Mouse (Mus musculus): ENCODE measurements around the gene Mtor. TPM values are rescaled to one million over a fixed set of nuclear protein-coding genes. Genes with fewer than 3 reads are reported as not detected.

Mtor gene
- polyA plus RNA-seq, 1 experiment: 30.7 TPM

DNA sequence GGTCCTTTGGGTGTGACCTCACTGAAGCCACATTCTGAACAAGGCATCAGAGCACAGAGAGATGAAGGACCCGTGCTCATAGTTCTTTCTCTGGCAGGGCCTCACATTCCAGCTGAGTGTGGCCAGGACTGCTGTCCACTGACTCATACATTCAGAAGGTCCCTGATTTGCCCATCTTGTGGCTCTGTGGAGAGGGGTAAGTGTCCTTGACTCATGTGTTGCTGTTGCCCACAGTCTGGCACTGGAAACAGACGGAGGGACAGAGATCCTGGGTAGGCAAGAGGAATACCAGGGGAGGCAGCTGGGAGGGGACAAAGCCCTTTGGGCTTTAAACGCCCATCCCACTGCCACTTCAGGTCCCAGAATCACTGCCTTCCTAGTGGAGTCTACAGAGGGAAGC is 13.3 kb upstream of the Mtor start:
- Histone ChIP-seq H3K4me1 (ENCODE audit: control insufficient read depth, insufficient read depth, low read length) (no peaks in the 10 kb centered on the region), H3K4me3 (ENCODE audit: insufficient read depth, low read length) (no peak overlapping the region), H3K27ac (ENCODE audit: insufficient read depth, low read length) (no peak overlapping the region)
- TF ChIP-seq CTCF (IDR thresholded peaks at IDR 0.05; ENCODE audit: extremely low read depth, insufficient read depth, low read length): no peak
- no peak for TF ChIP-seq POLR2A (IDR thresholded peaks at IDR 0.05; ENCODE audit: extremely low read depth, insufficient read depth, low read length)

DNA sequence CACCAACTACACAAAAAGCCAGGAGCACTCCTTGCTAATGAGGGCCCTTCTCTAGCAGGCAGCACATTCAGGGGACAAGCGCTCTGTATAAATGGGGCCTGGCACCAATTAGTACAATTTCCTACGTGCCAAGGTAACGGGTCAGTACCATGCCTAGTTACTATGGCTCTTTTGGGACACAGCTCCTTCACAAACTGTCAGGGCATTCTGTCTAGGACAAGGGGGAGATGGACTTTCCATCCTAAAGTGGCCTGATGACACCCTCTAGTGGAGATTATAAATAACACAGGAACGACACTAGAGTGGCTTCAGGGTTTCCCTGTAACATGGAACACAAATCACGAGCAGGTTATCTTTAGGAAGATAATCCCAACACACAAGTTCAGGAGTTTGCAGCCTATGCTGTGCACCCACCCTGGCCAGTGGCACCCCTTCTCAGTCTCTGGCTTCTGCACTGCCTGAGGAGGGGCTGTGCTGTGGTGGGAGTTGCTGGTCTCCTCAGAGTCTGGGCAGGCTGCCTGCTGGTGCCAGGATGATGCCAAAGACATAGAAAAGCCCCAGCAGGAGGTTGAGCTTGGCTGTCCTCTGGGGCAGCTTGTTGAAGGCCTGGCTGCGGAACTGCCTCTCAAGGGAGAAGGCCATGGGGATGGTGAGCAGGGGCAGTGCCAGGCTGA is 12.6 kb upstream of the Mtor start:
- TF ChIP-seq CTCF (IDR thresholded peaks at IDR 0.05; ENCODE audit: extremely low read depth, insufficient read depth, low read length) (peak; percentile 63), POLR2A (IDR thresholded peaks at IDR 0.05; ENCODE audit: extremely low read depth, insufficient read depth, low read length) (no peak)
- Histone ChIP-seq H3K4me1 (ENCODE audit: control insufficient read depth, insufficient read depth, low read length) (no peaks in the 10 kb centered on the region), H3K27ac (ENCODE audit: insufficient read depth, low read length) (no peak overlapping the region; the same call in 1 of the 2 replicates), H3K4me3 (ENCODE audit: insufficient read depth, low read length) (no peak overlapping the region)

DNA sequence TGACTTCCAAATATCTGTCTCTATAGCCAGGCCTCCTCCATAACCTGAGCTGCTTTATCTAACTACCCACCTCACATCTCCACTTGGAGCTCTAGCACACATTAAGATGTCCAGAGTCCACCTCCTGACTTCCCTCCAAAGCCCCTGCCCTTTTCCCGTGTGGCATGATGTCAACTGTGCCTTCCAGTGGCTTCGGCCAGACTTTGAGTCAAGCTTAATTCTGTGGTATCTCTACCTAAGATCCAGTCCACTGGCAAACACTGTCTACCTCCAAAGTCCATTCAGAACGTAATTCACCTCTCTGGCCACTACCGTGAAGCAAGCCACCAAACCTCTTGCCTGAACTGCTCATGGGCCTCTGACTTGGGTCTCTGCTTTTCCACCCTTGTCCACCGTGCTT is 6.5 kb upstream of the Mtor start:
- no peak overlapping the region for H3K4me3 ChIP-seq (ENCODE audit: insufficient read depth, low read length)
- no peak for TF ChIP-seq CTCF (IDR thresholded peaks at IDR 0.05; ENCODE audit: extremely low read depth, insufficient read depth, low read length)
- no peak for TF ChIP-seq POLR2A (IDR thresholded peaks at IDR 0.05; ENCODE audit: extremely low read depth, insufficient read depth, low read length)
- H3K27ac ChIP-seq (ENCODE audit: insufficient read depth, low read length): no peak overlapping the region
- peaks cover 6% of the 10 kb centered on the region for H3K4me1 ChIP-seq (ENCODE audit: control insufficient read depth, insufficient read depth, low read length)

DNA sequence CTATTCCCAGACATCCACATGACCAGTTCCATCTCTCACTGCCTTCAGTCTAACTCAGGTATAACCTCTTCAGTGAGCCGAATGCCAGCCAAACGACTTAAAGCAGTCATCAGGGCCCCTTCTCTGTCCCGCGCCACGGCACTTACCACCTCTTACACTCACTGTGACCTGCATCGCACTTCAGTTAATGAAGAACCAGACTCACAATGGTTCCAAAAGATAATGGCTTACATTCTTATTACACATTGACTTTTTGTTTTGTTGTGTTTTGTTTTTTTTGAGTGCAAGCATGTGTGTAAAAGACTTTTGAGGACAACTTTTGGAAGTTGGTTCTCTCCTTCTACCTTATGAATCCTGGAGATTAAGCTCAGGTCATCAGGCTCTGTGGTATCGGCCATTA is 5.8 kb upstream of the Mtor start:
- Histone ChIP-seq H3K27ac (ENCODE audit: insufficient read depth, low read length) (no peak overlapping the region), H3K4me3 (ENCODE audit: insufficient read depth, low read length) (no peak overlapping the region), H3K4me1 (ENCODE audit: control insufficient read depth, insufficient read depth, low read length) (peaks cover 6% of the 10 kb centered on the region)
- no peak for TF ChIP-seq CTCF (IDR thresholded peaks at IDR 0.05; ENCODE audit: extremely low read depth, insufficient read depth, low read length)
- no peak for TF ChIP-seq POLR2A (IDR thresholded peaks at IDR 0.05; ENCODE audit: extremely low read depth, insufficient read depth, low read length)

DNA sequence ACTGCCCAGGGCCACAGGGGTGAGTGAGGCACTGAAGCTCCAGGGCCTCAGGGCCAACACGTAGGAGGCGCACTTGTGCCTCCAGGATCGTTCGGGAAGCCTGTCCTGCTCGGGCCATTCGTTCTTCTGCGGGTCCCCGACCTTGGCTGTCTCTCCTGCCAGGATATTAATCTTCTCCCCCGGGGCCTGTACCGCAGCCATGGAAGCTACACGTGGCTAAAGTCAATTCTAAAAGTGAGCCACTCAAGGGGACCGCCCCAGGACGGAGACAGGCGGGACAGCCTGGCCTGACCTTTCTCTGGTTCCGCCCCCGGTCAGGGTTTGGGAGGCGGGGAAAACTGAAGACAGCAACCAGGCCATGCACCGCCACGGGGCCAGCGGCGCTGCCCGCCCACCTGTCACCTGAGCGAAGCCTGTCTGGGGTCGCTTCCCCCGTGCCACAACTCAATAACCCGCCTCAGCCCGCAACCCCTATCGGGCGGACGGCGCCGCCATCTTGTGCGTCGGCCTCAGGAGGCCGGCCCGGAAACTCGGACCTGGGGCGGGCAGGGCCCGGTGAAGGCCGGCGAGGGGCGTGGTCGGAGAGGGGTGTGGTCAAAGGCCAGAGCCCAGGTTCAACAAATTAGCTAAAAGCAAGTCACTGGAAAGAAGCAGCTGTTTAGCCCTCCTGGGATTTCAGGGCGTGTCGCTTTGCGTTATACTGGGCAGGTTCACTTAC is 4.0 kb upstream of the Mtor start, which contains the start of gene Ubiad1:
Gene Ubiad1, minus strand, starts transcription at position 522 of the 718 bp plus-strand sequence.
- TF ChIP-seq POLR2A (IDR thresholded peaks at IDR 0.05; ENCODE audit: extremely low read depth, insufficient read depth, low read length) (peak; percentile 45; the same call in 1 of the 2 replicates), CTCF (IDR thresholded peaks at IDR 0.05; ENCODE audit: extremely low read depth, insufficient read depth, low read length) (no peak)
- H3K4me3 ChIP-seq (ENCODE audit: insufficient read depth, low read length): peak within 1 kb of the TSS; percentile 66
- peak within 1 kb of the TSS; percentile 71 for H3K27ac ChIP-seq (ENCODE audit: insufficient read depth, low read length)
- peaks cover 9% of the 10 kb centered on the region for H3K4me1 ChIP-seq (ENCODE audit: control insufficient read depth, insufficient read depth, low read length)

DNA sequence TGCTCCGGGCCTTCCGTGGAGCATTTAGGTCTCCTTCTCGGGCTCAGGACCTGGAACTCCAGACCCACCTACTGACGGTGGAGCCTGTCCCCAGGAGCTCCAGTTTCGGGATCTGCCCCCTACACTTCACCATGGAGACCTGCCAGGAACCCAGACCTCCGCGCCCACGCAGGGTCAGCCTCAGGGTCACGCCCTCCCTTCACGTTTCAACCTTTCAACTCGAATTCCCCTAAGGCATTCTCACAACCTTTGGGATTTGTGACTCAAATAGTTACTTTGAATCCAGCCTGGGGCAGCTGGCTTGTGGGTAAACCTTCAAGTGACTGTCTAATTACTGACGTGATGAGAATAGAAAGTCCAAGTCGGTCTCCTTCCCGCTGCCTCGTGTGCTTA is 438 bp downstream of the Mtor start:
- no peak for TF ChIP-seq POLR2A (IDR thresholded peaks at IDR 0.05; ENCODE audit: extremely low read depth, insufficient read depth, low read length)
- TF ChIP-seq CTCF (IDR thresholded peaks at IDR 0.05; ENCODE audit: extremely low read depth, insufficient read depth, low read length): no peak
- H3K4me1 ChIP-seq (ENCODE audit: control insufficient read depth, insufficient read depth, low read length): peaks cover 7% of the 10 kb centered on the region; the same call in 1 of the 2 replicates
- H3K27ac ChIP-seq (ENCODE audit: insufficient read depth, low read length): no peak overlapping the region
- H3K4me3 ChIP-seq (ENCODE audit: insufficient read depth, low read length): peak overlapping the region; percentile 77

DNA sequence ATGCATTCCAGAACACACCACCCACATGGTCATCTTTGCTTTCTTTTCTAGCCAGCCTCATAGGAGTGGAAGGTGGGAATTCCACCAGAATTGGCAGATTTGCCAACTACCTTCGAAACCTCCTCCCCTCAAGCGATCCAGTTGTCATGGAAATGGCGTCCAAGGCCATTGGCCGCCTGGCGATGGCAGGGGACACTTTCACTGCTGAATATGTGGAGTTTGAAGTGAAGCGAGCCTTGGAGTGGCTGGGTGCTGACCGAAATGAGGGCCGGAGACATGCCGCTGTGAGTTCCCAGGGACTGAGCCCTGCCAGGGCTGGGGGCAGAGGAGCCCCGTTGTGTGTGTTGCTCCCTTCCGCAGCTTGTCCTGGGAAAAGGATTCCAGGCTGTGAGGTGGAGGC is 5.3 kb downstream of the Mtor start:
- peaks cover 2% of the 10 kb centered on the region; the same call in 1 of the 2 replicates for H3K4me1 ChIP-seq (ENCODE audit: control insufficient read depth, insufficient read depth, low read length)
- no peak overlapping the region for H3K4me3 ChIP-seq (ENCODE audit: insufficient read depth, low read length)
- TF ChIP-seq POLR2A (IDR thresholded peaks at IDR 0.05; ENCODE audit: extremely low read depth, insufficient read depth, low read length): no peak
- TF ChIP-seq CTCF (IDR thresholded peaks at IDR 0.05; ENCODE audit: extremely low read depth, insufficient read depth, low read length): no peak
- no peak overlapping the region for H3K27ac ChIP-seq (ENCODE audit: insufficient read depth, low read length)

DNA sequence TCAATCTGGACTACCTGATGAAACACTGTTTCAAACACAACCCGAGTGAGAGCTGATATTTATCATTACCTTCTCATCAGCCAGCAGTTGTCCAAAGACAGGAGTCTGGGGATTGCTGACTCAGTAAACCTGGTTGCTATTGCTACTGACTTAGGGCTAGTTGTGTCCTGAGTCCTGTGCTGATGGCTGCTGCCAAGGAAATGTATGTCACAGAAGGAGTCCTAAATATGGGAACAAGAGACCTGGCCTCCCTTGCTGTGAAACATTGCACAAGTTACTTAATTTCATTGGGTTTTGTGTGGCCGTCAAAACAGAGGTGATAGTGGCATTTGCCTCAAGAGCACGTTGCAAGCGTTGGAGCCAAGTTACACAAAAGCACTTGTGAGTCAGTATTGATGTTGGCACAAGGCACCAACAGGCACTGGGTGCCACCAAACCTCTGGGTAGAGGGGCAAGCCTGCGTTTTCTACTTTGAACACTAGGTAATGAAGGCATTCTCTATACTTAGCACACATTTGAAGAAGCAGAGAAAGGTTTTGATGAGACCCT is 7.1 kb downstream of the Mtor start:
- H3K27ac ChIP-seq (ENCODE audit: insufficient read depth, low read length): no peak overlapping the region
- H3K4me1 ChIP-seq (ENCODE audit: control insufficient read depth, insufficient read depth, low read length): no peaks in the 10 kb centered on the region
- no peak for TF ChIP-seq CTCF (IDR thresholded peaks at IDR 0.05; ENCODE audit: extremely low read depth, insufficient read depth, low read length)
- TF ChIP-seq POLR2A (IDR thresholded peaks at IDR 0.05; ENCODE audit: extremely low read depth, insufficient read depth, low read length): no peak
- no peak overlapping the region for H3K4me3 ChIP-seq (ENCODE audit: insufficient read depth, low read length)

GRCm38 (mm10) chr4:148460656-148461284 is 12.4 kb downstream of the Mtor start:
- TF ChIP-seq CTCF (IDR thresholded peaks at IDR 0.05; ENCODE audit: extremely low read depth, insufficient read depth, low read length) (no peak), POLR2A (IDR thresholded peaks at IDR 0.05; ENCODE audit: extremely low read depth, insufficient read depth, low read length) (no peak)
- Histone ChIP-seq H3K4me3 (ENCODE audit: insufficient read depth, low read length) (no peak overlapping the region), H3K4me1 (ENCODE audit: control insufficient read depth, insufficient read depth, low read length) (no peaks in the 10 kb centered on the region), H3K27ac (ENCODE audit: insufficient read depth, low read length) (no peak overlapping the region)

All from cortical plate, adult 2 months (tissue).